Mouse (Mus musculus): Measurements from ENCODE around the gene Clps.

- TF ChIP-seq CTCF (IDR thresholded peaks at IDR 0.05; ENCODE audit: control insufficient read depth, insufficient read depth, insufficient read length) (no peak), USF1 (IDR thresholded peaks at IDR 0.05; ENCODE audit: low read depth) (no peak), MYOD1 (IDR thresholded peaks at IDR 0.05; ENCODE audit: control insufficient read depth, insufficient read length, low read depth) (no peak), FOSL1 (IDR thresholded peaks at IDR 0.05; ENCODE audit: insufficient read depth, low read length, poor library complexity, severe bottlenecking) (no peak)
Measured at GRCm38 (mm10) chr17:28571868-28572267, 11.3 kb upstream of the Clps start.
